Mouse (Mus musculus) adrenal gland, postnatal 36 days (tissue): ENCODE data around the gene Ap3d1. TPM values are rescaled to one million over a fixed set of nuclear protein-coding genes. Genes with fewer than 3 reads are reported as not detected.
A peak's percentile ranks its signal among the peaks of the same experiment; 100 is the strongest.

ENCODE experiments used
- DNase-seq, 2 experiments: peaks; one replicate each; pipeline ENCODE4 v3.0.0; 2021; ENCODE audit warnings: mixed read lengths in 1 of 2
- total RNA-seq, 2 experiments: library from RNA; stranded (reverse); gene quantifications; 2 replicates each; pipeline ENCODE4 v1.2.3; 2021

The Ap3d1 gene
- total RNA-seq, 2 experiments from 2014 or later: 80.3 to 99.6 TPM

- DNase-seq: no peak
These were observed 60.1 kb downstream of the Ap3d1 start for GRCm38 (mm10) chr10:80682003-80682402.

- no peak for DNase-seq
These were observed 61.8 kb downstream of the Ap3d1 start for GRCm38 (mm10) chr10:80680260-80680696.

GRCm38 (mm10) chr10:80679556-80680259, 62.4 kb downstream of the Ap3d1 start:
- peak; percentile 51 to 70 for DNase-seq

- DNase-seq: peak; percentile 41 to 67
These were observed 63.3 kb downstream of the Ap3d1 start for GRCm38 (mm10) chr10:80678601-80679377.

DNA sequence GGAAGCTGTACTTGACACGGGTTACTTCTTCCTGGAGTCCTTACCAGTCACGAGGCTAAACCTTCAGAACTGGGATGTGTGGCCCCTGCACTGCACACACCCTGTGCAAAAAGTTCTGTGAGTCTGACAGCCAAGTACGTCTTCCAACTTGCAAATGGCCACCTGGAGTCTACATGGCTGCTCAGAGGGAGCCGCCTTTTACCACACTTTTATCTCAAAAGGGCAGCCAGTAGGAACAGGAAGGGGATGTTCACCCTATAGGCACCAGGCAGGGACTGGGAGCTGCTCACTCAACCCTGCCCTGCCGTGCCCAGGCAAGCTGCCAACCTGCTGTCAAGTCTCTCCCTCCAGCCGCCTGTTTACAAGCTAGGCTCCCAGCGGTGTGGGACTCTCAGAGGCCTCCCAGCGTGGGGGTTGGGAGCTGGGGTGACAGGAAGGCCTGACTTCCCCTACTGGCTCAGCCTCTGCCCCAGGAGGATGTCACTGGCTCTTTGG, 64.1 kb downstream of the Ap3d1 start, which contains the start of gene Mknk2:
Gene Mknk2 (minus strand): TSS at position 171 of the 495 bp plus-strand sequence.
- DNase-seq: peak; percentile 96 to 98

DNA sequence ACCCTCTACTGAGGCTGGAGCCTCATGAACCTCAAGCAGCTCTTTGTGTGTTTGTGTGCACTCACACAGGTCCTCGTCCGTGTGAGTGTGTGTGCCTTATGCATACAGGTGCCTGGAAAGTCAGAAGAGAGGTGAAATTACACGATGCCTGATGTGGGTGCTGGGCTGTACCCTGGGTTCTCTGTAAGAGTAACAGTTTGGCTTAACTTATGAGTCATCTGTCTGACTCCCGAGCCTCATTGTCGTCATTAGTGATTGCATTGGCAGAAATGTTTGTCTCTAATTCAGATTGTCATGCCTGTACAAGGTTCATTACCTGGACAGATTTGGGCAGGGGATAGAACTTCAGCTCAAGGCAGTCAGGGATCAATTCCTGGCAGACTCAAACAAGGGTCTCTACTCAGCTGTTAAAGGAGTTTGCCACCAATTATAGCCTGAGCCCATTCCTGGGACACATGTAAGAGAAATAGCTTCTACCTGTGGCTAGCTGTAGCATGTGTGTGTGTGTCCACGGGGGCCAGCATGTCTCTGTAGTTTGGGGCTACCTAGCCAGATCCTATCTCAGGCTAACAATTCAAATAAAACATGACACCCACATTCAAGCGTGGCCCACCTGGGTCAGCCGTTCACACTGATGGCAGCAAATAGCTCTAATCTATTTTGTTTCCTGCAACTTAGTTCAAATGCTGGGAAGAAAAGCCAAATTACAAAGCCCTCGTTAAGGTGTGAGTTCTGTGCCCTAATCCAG, 64.8 kb downstream of the Ap3d1 start:
- DNase-seq: peak in 1 of 2 experiments; percentile 46

DNA sequence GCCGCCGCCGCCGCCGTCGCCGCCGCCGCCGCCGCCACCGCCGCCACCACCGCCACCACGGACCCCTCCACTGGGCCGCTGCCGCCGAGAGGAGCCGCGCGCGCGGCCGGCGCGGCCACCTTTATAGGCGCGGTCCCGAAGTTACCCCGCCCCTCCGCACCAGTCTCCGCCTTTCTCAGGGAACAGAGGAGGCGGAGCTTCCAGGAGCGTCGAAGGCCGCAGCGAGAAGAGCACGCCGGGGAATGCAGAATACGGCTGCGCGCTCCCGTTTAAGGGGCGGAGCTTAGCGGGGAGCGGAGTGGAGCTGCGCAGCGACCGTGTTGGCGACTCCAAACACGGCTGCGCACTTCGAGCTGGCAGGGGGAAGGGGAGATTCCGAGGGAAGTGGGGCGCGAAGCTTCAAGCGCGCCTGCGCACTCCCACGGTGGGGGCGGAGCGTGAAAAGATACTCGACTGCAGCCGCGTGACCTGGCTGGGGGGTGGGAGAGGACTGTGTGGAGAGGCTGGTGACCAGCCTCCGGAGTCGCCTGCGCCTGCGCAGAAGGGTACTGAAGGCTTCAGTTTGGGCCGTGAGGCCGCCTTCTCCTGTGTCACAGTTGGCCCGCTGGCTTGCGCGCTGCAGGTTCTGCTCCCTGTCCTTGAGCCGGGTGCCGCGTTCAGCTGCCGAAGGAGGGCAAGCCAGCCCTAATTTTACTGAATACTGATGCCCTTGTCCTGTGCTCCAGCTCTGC, 65.7 kb downstream of the Ap3d1 start:
- peak; percentile 100 for DNase-seq

- DNase-seq: no peak
These were observed 66.5 kb downstream of the Ap3d1 start for GRCm38 (mm10) chr10:80675405-80676197.

DNA sequence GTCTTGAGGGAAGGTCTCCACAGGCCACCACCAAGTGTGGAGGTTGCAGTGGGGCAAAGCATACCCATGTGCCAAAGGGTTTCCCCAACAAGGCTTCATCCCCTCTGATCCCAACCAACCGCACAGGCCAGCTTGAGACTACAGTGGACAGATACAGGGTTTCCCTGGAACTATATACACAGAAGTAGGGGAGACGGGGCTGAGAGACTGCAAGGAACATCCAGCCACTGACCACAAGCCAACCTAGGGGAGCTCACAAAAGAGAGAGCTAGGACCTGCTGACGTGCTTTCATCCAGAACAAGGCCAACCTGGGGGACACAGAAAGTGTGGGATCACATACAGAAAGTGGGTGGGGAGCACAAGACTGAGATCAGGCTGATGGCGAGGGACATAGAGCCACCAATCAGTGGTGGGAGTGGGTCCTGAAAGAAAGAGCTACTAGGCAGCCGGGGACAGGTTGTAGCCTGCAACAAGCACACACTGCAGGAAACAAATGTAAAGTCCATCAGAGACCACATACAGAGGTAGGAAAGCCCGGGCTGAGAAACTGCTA, 67.1 kb downstream of the Ap3d1 start:
- no peak for DNase-seq

DNA sequence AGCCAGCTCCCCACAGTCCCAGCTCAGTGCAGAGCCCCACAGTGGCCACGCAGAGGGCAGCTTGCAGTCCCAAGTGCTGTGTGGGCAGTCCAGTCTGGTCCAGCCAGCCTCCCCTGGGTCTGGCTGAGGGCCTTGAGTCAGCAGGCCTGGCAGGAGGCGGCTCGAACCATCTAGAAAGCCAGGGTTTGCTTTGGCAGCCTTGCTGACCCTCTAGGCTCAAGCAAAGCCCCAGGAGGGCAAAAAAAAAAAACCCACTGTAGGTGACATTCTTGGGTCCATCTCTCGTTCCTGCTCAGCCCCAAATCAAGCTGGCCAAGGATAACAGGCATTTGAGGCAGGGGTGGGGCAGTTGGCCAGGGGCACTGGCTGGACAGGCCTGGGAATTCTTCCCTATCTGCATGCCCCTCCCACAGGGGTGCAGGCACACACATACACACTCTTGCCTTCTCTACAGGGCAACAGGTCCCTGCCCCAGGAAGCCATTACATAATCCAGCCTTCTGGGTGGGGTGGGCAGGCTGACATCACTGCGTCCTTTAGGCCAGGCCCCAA, 67.8 kb downstream of the Ap3d1 start:
- DNase-seq: peak; percentile 56 to 69

DNA sequence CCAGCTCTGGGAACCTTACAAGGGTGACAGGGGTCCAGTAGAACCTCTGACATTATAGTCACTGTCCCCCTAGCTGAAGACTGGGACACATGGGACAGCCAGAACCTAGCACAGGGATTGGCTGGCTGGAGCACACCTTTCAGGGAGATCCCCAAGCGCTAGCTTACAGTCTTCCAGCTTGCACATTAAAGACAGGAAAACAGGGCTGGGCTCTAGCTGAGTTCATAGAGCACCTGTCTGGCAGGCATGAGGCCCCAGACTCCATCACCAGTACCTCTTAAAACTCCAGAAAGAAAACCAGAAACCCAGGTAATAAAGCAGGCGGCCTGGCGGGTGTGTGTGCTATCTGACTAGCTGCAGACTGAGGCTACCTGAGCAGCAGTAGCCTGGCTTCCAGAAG, 68.4 kb downstream of the Ap3d1 start:
- no peak for DNase-seq

GRCm38 (mm10) chr10:80671936-80672690, 70.0 kb downstream of the Ap3d1 start:
- DNase-seq: no peak

DNA sequence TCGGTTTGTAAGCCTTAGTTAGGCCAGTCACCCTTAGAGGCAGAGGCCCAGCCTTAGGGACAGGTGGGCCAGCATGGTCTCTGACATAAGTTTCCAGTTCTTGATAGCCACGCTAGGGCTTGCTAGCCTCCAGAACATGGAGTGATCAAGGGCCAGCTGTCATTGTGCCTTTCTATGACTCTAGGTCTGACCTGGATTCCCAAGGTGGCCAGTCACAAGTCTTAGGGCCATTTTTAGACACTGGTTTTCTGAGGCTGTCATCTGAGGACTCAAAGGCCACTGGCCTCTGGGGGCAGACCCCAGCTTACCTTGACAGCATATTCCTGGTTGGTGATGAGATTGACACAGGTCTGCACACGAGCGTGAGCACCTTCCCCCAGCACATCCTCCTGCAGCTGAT, 70.8 kb downstream of the Ap3d1 start:
- no peak for DNase-seq

GRCm38 (mm10) chr10:80670531-80670930, 71.5 kb downstream of the Ap3d1 start:
- no peak for DNase-seq

GRCm38 (mm10) chr10:80669737-80670485, 72.2 kb downstream of the Ap3d1 start:
- peak; percentile 70 to 80 for DNase-seq

DNA sequence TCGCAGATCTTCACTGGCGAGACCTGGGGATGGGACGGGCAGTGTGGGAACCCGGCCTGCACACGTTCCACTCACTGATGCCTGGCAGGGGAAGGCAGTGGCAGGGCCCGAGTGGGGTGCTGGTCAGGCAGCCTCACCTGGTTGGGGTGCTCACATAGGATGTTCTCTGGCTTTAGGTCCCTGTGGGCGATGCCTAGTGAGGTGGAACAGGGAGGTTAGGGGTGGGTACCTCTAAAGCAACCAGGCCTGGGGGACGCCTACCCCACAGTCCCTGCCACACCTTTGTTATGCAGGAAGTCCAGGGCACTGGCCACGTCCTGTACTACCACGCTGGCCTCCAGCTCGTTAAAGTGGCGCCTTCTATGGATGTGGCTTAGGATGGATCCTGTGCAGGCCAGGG, 73.0 kb downstream of the Ap3d1 start:
- no peak for DNase-seq

- no peak for DNase-seq
These were observed 73.5 kb downstream of the Ap3d1 start for GRCm38 (mm10) chr10:80668614-80669013.

GRCm38 (mm10) chr10:80666837-80667412, 75.1 kb downstream of the Ap3d1 start:
- DNase-seq: no peak
